Mouse (Mus musculus): ENCODE data around the gene Ces3b.
"Not testable (repeated sequence)": the region's sequence is repeated elsewhere in the genome, so short reads cannot be mapped to it uniquely, and the experiment has no call there.

Gene Ces3b

DNA sequence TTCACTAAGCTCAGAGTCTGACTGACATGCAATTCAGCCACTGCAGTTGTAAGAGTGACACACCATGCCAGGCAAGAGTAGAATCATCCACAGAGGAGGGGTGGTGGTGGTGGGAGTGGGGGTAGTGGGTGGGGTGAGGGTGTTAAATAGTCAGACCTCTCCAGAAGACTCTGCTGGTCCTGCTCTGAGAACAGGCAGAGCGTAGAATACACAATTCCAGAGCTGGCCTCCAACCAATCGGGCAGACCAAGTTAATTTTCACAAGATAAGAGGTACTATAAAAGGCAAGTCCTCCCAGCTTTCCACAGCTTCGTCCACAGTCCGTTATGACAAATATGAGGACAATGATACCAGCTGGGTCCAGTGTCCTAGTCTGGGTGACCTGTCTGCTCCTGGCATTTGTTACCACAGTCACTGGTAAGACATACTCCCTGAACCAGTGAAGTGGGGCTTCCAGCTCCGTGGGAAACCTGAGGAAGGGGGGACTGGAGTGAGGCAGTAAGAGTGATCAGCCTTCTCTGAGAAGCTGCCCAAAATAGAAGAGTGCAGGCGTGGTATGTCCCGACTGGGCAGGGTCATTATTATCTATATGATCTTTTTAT lies at the start of gene Ces3b:
Gene Ces3b (plus strand): TSS at position 305 of the 602 bp plus-strand sequence.
- DNase-seq (ENCODE audit: low spot score) = no peak

GRCm38 (mm10) chr8:105043510-105043909 lies 40.0 kb upstream of the Ces3b start:
- DNase-seq (ENCODE audit: low spot score) = no peak

- no peak for DNase-seq (ENCODE audit: low spot score)
Observed at GRCm38 (mm10) chr8:105045824-105046401, 37.6 kb upstream of the Ces3b start.

GRCm38 (mm10) chr8:105048371-105048854 lies 35.1 kb upstream of the Ces3b start, which contains the start of gene Ces3a:
Ces3a (plus strand) TSS chr8:105048601.
- DNase-seq (ENCODE audit: low spot score) = no peak

- DNase-seq (ENCODE audit: low spot score) = no peak
Observed at GRCm38 (mm10) chr8:105056211-105056610, 27.3 kb upstream of the Ces3b start.

DNA sequence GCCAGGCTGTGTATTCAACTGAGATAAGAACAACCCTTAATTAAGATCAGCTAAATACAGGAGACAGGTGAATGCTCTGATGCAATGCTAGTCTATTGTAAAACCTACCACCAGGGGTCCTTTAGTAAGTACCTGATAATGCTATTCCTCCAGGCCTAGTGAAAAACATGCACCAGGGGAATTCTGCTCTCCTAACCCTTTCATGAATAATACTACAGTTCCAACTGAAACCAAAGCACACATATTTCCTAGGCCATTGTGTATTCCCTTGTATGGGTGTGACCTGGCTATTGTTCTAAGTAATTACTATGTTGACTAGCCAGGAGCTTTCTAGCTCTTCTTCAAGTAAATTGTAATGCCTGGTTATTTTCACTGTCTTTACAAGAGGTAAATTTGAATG lies 23.5 kb upstream of the Ces3b start:
- DNase-seq (ENCODE audit: low spot score) = no peak

DNA sequence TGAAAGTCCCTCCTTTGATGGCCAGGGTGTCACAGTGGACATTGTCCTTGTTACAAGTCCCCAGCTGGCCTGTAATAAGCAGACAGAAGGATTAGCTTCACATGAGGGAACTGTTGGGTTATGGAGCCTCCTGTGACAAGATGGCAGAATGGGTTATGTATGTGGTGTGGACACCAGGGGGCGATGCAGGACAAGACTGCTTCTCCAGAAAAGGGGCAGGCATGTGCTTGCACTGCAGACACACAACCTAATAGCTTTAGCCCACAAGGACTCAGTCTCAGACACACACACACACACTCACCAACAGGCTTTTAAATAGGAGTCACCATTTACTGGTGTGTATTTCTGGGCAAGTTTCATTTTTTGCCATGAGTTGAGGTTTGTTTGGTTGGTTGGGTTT lies 16.8 kb upstream of the Ces3b start:
- DNase-seq (ENCODE audit: low spot score) = peak; percentile 32

GRCm38 (mm10) chr8:105067905-105068304 lies 15.6 kb upstream of the Ces3b start:
- not testable (repeated sequence) for DNase-seq (ENCODE audit: low spot score)

GRCm38 (mm10) chr8:105068971-105069370 lies 14.6 kb upstream of the Ces3b start:
- DNase-seq (ENCODE audit: low spot score) = no peak

- no peak for DNase-seq (ENCODE audit: low spot score)
Observed at GRCm38 (mm10) chr8:105076601-105077000, 7.0 kb upstream of the Ces3b start.

- no peak for DNase-seq (ENCODE audit: low spot score)
Observed at GRCm38 (mm10) chr8:105077071-105077470, 6.5 kb upstream of the Ces3b start.

DNA sequence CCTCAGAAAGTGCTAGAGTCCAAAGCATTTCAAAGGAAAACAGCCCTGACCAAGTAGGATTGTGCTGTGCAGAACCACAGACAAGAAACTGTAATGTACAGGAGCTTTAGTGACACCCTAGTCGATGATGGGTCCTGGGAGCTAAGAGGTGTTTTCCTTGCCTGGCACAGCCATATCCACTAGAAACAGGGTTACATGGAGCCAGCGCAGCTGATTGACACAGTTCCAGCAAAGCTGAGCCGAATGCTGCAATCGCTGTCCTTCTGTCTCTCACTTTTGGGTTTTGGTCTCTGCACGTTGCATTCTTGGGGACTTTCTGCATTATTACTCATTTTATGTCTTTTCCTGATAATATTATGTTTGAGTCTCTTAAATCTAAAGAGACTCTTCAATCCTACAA lies 5.0 kb upstream of the Ces3b start:
- no peak for DNase-seq (ENCODE audit: low spot score)

DNA sequence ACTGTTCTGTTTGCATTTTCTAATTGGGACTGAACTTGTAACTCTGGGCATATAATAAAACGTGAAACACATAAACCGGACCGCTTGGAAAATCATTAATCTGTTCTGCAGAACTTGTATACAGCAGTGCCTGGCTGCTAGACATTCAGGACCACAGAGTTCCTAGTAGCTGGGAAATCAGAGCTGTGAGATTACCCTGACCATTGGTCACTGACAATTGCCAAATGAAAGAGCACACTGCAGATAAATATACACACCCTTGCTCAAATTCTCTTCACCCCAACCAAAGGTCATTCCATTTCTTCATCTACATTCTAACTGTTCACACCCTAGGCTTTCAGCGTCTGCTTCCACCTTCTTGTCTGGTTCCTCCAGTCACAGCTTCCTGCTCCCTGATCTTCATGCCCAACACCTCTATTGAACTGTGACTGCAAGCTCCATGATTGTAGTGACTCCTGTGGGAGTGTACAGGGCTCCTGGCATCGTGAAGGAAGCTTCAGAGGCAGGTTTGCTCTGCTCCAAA lies 2.7 kb upstream of the Ces3b start:
- DNase-seq (ENCODE audit: low spot score) = no peak

DNA sequence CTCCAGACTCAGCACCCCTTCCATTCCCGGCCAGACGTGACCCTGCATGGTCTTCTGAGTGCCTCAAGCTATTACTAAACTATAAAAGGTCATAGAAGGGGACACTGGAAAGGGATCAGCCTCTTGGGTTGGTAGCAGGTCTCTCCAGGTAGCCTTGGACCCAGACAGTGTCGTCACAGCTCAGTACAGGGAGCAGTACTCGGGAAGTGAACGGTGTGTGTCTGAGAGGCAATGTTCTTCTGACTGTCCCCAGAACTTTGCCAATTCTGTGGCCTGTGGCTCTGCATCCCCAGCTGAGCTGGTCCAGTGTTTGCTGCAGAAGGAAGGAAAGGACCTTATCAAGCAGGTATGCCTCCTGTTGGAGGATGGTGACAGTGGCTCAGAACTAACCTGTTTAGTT lies 4.6 kb downstream of the Ces3b start:
- not testable (repeated sequence) for DNase-seq (ENCODE audit: low spot score)

GRCm38 (mm10) chr8:105088581-105088980 lies 5.0 kb downstream of the Ces3b start:
- no peak for DNase-seq (ENCODE audit: low spot score)

DNA sequence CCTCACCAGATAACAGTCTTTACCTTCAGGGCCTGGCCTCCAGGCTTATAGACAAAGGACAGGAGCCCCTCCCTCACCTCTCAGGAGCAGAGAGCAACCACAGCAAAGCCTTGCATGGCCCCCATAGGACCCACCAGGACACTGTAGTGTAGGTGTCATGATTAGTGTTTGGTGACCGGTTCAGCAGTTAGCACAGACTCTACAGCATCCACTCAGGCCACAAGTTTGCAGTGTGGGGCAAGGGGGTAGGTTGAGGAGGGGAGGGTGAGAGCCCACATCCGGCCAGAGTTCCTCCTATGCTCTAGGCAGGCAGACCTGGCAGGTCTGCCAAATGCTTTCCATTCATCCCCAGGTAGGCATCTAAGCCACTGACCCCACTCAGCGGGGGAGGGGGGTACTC lies 10.4 kb downstream of the Ces3b start:
- no peak for DNase-seq (ENCODE audit: low spot score)

DNA sequence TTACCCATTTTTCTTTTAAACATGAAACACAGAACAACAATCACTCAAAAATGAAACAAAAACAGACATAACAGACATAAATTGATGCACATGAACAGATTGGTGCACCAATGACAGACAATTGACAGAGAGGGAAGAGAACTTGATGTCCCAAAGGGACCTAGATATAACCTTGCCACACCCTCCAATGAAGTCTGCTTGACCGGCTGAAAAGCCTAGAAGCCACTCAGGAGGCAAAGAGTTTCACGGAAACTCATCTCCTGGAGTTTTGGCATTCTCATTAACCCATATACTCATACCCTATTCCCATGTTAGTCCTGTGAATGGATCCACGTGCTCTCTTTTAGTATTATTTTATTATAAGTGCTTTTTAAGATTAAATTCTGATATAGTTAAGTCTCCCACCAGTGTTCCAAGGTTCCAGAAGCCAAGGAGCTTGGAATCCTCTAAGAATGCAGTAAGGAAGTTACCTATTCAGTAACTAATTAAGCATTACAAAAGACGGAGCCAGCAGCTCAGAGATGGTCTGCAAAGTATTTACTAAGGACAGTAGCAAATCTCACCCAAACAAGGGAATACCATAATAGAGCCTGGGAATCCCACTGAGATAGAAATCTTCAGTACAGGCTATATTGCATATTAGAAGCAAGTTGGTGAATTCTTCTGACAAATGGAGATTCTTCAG lies 18.7 kb downstream of the Ces3b start:
- DNase-seq (ENCODE audit: low spot score) = not testable (repeated sequence)

DNA sequence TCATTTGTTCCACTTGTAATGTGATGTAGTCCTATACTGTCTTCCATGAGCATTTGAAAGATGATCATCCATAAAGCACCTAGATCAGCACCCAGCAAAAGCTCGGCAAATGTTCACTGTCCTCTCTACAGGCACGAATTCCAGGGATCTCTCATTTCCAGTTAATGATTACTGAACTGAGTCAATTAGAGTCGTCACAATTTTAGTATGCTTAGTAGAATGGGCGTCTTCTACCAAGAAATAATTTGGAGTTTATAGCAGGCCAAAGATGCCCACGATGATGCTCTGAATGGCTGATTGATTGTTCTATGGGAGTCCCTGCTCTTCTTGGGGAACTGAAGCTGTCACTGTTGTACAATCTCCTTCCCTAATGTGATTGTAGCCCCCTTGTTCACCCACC lies 20.1 kb downstream of the Ces3b start:
- DNase-seq (ENCODE audit: low spot score) = not testable (repeated sequence)

DNA sequence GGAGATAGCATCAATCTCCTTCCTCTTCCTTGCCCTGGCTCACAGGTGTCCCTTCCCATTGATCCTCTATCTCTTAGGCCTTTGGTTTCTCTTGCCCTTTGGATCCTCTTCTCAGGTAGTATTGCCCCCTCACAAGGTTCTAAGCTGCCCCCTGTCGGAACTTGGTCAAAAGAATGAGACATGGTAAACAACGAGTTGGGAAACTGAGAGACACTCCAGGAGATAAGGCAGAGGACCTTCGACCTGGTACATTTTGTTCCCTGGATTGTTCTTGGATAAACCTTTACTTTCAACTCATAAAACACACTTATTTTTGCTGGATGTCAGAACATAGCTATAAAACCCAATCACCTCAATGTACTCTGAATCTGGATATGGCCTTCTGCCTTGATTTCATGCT lies 20.7 kb downstream of the Ces3b start:
- DNase-seq (ENCODE audit: low spot score) = no peak

DNA sequence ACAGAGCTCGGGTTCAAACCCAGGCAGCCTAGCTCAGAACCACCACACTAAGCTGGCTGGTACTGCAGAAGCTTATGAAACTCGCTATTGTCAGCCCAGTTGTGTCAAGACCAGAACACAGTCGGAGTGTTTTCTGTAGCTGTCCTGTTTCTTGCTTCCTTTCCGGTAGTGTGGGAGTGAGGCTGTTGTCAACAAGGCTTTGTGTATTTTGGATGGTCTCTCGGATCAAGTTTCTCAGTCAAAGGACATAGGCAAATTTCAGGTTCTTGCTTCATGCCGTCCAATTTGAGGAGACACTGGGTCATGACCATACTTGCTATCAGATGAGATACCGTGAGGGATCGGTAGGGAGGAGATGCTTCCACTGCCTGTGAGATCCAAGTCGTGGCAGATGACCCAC lies 46.3 kb downstream of the Ces3b start:
- no peak for DNase-seq (ENCODE audit: low spot score)

DNA sequence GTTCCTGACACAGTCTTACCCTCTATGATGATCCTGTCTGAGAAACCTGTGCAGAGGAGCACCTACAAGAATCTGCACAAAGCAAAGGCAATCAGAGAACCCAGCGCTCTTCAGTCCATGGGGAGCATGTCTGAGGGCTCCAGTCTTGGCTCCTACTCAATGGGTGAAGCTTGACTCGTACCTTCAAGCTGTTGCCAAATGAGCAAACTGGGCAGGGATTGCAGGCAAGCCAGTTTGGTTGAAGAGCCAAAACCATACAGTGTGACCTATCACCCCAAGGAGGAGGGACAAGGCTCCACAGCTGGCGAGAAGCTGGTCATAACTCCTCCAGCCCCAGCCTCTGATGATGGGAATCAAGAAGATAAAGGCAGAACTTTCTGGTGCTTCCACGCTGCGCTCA lies 48.0 kb downstream of the Ces3b start, which contains the start of gene Ces4a:
Gene Ces4a (plus strand): TSS at position 292 of the 400 bp plus-strand sequence.
- DNase-seq (ENCODE audit: low spot score) = no peak

- DNase-seq (ENCODE audit: low spot score) = peak; percentile 78
Observed at GRCm38 (mm10) chr8:105138423-105138822, 54.9 kb downstream of the Ces3b start.

- no peak for DNase-seq (ENCODE audit: low spot score)
Observed at GRCm38 (mm10) chr8:105142395-105142794, 58.8 kb downstream of the Ces3b start.
